In genomic region chr2:148123780-148124179, GRCm38 (mm10) we compare ENCODE assay signal across 13 mouse cellular contexts.
DNase-seq lines count a peak whose midpoint lies in the region; ATAC-seq and TF ChIP-seq lines count a peak whose summit lies in the region.
"Had no signal": no experiment of that assay in that cellular context is flagged by ENCODE, and none has a peak within 500 bp of the region (broad histone marks: within the 10 kb centered on the region; RNA-seq: fewer than 3 reads in every experiment).

No protein-coding gene starts in this region.

- no peak for TF ChIP-seq POLR2A in ES-Bruce4 (IDR thresholded peaks at IDR 0.05; ENCODE audit: insufficient read depth, low read length)
- TF ChIP-seq POLR2A in embryonic fibroblast, embryonic 13.5 days (IDR thresholded peaks at IDR 0.05; ENCODE audit: low read depth, low read length): no peak

- intact Hi-C loops in gastrocnemius, adult 2 months (cut with DNase I): loop anchor here (2.0 to 5.0 kb wide), 3 partner anchors 284 to 529 kb away; partner anchors contain the start of gene Thbd

- H3K27ac ChIP-seq in gastrocnemius, adult 2 months: no peak overlapping the region
- no peak overlapping the region for H3K27ac ChIP-seq in liver, embryonic 14.5 days
- H3K27ac ChIP-seq in liver, embryonic 11.5 days (ENCODE audit: low read depth, low read length): no peak overlapping the region
- no peak overlapping the region for H3K27ac ChIP-seq in ES-Bruce4 (ENCODE audit: insufficient read depth, low read length)
- no peak overlapping the region for H3K27ac ChIP-seq in embryonic fibroblast, embryonic 13.5 days (ENCODE audit: insufficient read depth, low read length)
- H3K27ac ChIP-seq: hindbrain, embryonic 12.5 days; liver, embryonic 13.5 days had no signal

- TF ChIP-seq EP300 in liver, embryonic 14.5 days (IDR thresholded peaks at IDR 0.05; ENCODE audit: low read depth): no peak
- no peak for TF ChIP-seq EP300 in ES-Bruce4 (IDR thresholded peaks at IDR 0.05; ENCODE audit: insufficient read depth, low read depth, low read length)

- WGBS in liver, embryonic 14.5 days (ENCODE audit: insufficient replicate concordance): 28% methylated on average over 3 of the region's 3 CpGs
- WGBS in liver, embryonic 11.5 days: 41% methylated on average over 3 of the region's 3 CpGs

- no peak for DNase-seq in gastrocnemius, adult 2 months
- no peak for DNase-seq in gastrocnemius, postnatal 4 days (ENCODE audit: low spot score in 2 of 2)
- no peak for DNase-seq in liver, embryonic 14.5 days (ENCODE audit: low read depth in 3 of 3, low spot score in 3 of 3)
- no peak for DNase-seq in liver, embryonic 11.5 days (ENCODE audit: low spot score)
- DNase-seq in yolk sac, embryonic 10.5 days (ENCODE audit: low spot score): no peak
- no peak for DNase-seq in cerebellum, postnatal 25 days
- DNase-seq: adrenal gland, postnatal 14 days; cerebellum, adult 2 months; liver, embryonic 13.5 days; midbrain, embryonic 14.5 days had no signal

- no peak overlapping the region for H3K4me3 ChIP-seq in gastrocnemius, adult 2 months
- no peak overlapping the region for H3K4me3 ChIP-seq in liver, embryonic 14.5 days (ENCODE audit: insufficient read depth in 1 of 2, low read depth in 2 of 2, low read length in 2 of 2)
- H3K4me3 ChIP-seq in liver, embryonic 11.5 days (ENCODE audit: low read depth, low read length): no peak overlapping the region
- H3K4me3 ChIP-seq in ES-Bruce4 (ENCODE audit: low read depth, low read length): no peak overlapping the region
- H3K4me3 ChIP-seq in embryonic fibroblast, embryonic 13.5 days (ENCODE audit: insufficient read depth, low read length): no peak overlapping the region
- H3K4me3 ChIP-seq: hindbrain, embryonic 12.5 days; liver, embryonic 13.5 days had no signal

- H3K36me3 ChIP-seq in liver, embryonic 14.5 days (replicated peaks; ENCODE audit: control insufficient read depth, insufficient read depth, low read depth): no peaks in the 10 kb centered on the region
- H3K36me3 ChIP-seq in liver, embryonic 11.5 days (ENCODE audit: control insufficient read depth, insufficient read depth, low read length): no peaks in the 10 kb centered on the region
- H3K36me3 ChIP-seq in ES-Bruce4 (ENCODE audit: control insufficient read depth, insufficient read depth, low read length, poor library complexity, severe bottlenecking): no peaks in the 10 kb centered on the region
- H3K36me3 ChIP-seq: hindbrain, embryonic 12.5 days; liver, embryonic 13.5 days had no signal

- TF ChIP-seq CTCF in gastrocnemius, adult 2 months (IDR thresholded peaks at IDR 0.05): peak; percentile 42
- TF ChIP-seq CTCF in liver, embryonic 14.5 days (IDR thresholded peaks at IDR 0.05; ENCODE audit: low read depth): peak; percentile 29
- TF ChIP-seq CTCF in ES-Bruce4 (IDR thresholded peaks at IDR 0.05; ENCODE audit: low read depth, low read length): peak; percentile 27
- peak; percentile 42; the same call in 1 of the 2 replicates for TF ChIP-seq CTCF in embryonic fibroblast, embryonic 13.5 days (IDR thresholded peaks at IDR 0.05; ENCODE audit: borderline replicate concordance, insufficient read depth, low read length)

- no peak overlapping the region for H3K9ac ChIP-seq in liver, embryonic 14.5 days (replicated peaks)
- H3K9ac ChIP-seq in liver, embryonic 11.5 days (ENCODE audit: low read depth, low read length): no peak overlapping the region
- H3K9ac ChIP-seq in ES-Bruce4 (ENCODE audit: low read depth, poor library complexity, severe bottlenecking): no peak overlapping the region
- H3K9ac ChIP-seq: hindbrain, embryonic 12.5 days; liver, embryonic 13.5 days had no signal

- H3K9me3 ChIP-seq in liver, embryonic 14.5 days (ENCODE audit: control insufficient read depth, low read length): no peaks in the 10 kb centered on the region
- H3K9me3 ChIP-seq in liver, embryonic 11.5 days (ENCODE audit: control insufficient read depth, low read length): no peaks in the 10 kb centered on the region
- H3K9me3 ChIP-seq in ES-Bruce4 (replicated peaks; ENCODE audit: control insufficient read depth, insufficient read depth, low read length, poor library complexity, severe bottlenecking): no peaks in the 10 kb centered on the region
- H3K9me3 ChIP-seq: hindbrain, embryonic 12.5 days; liver, embryonic 13.5 days had no signal

- H3K4me2 ChIP-seq in liver, embryonic 14.5 days (ENCODE audit: low read depth): no peak overlapping the region
- no peak overlapping the region for H3K4me2 ChIP-seq in liver, embryonic 11.5 days
- H3K4me2 ChIP-seq: hindbrain, embryonic 12.5 days; liver, embryonic 13.5 days had no signal

- no peaks in the 10 kb centered on the region for H3K4me1 ChIP-seq in liver, embryonic 14.5 days (replicated peaks; ENCODE audit: control insufficient read depth in 2 of 2, insufficient read depth in 2 of 2, low read length in 1 of 2)
- no peaks in the 10 kb centered on the region for H3K4me1 ChIP-seq in liver, embryonic 11.5 days (replicated peaks; ENCODE audit: control insufficient read depth, insufficient read depth, low read length)
- no peaks in the 10 kb centered on the region for H3K4me1 ChIP-seq in ES-Bruce4 (ENCODE audit: control insufficient read depth, insufficient read depth, low read length)
- H3K4me1 ChIP-seq in embryonic fibroblast, embryonic 13.5 days (ENCODE audit: control insufficient read depth, insufficient read depth, low read length): no peaks in the 10 kb centered on the region
- H3K4me1 ChIP-seq: hindbrain, embryonic 12.5 days; liver, embryonic 13.5 days had no signal

- no peaks in the 10 kb centered on the region for H3K27me3 ChIP-seq in liver, embryonic 14.5 days (ENCODE audit: control insufficient read depth, insufficient read depth, low read length)
- H3K27me3 ChIP-seq in liver, embryonic 11.5 days (replicated peaks; ENCODE audit: control insufficient read depth, insufficient read depth, low read length): no peaks in the 10 kb centered on the region
- no peaks in the 10 kb centered on the region for H3K27me3 ChIP-seq in ES-Bruce4 (ENCODE audit: control insufficient read depth, insufficient read depth, low read length, poor library complexity, severe bottlenecking)
- H3K27me3 ChIP-seq: hindbrain, embryonic 12.5 days; liver, embryonic 13.5 days had no signal

- ATAC-seq in liver, embryonic 14.5 days (ENCODE audit: insufficient read depth): no peak
- no peak for ATAC-seq in liver, embryonic 11.5 days (replicated peaks; ENCODE audit: low FRiP score)
